Mouse (Mus musculus): ENCODE results near the gene Copb1. TPM values are rescaled to one million over a fixed set of nuclear protein-coding genes. Genes with fewer than 3 reads are reported as not detected.

Copb1 gene
- polyA plus RNA-seq, 1 experiment: 26.6 TPM

GRCm38 (mm10) chr7:114193284-114194067 lies 61.0 kb downstream of the Copb1 start:
- H3K36me3 ChIP-seq (ENCODE audit: control insufficient read depth, insufficient read depth, low read length): no peaks in the 10 kb centered on the region
- no peaks in the 10 kb centered on the region for H3K27me3 ChIP-seq (ENCODE audit: control insufficient read depth, insufficient read depth, low read length)
- no peak for TF ChIP-seq CTCF (IDR thresholded peaks at IDR 0.05; ENCODE audit: control insufficient read depth, insufficient read depth, insufficient replicate concordance, low read depth, low read length)
- TF ChIP-seq POLR2A (IDR thresholded peaks at IDR 0.05; ENCODE audit: control insufficient read depth, low read depth, low read length): no peak
- no peak overlapping the region for H3K27ac ChIP-seq (ENCODE audit: control insufficient read depth, insufficient read depth, low read depth, low read length)
- no peaks in the 10 kb centered on the region for H3K4me1 ChIP-seq (ENCODE audit: control insufficient read depth, insufficient read depth, low read length)
- H3K4me3 ChIP-seq (ENCODE audit: control insufficient read depth, low read depth, low read length): no peak overlapping the region

GRCm38 (mm10) chr7:114192581-114192980 lies 61.9 kb downstream of the Copb1 start:
- Histone ChIP-seq H3K4me1 (ENCODE audit: control insufficient read depth, insufficient read depth, low read length) (no peaks in the 10 kb centered on the region), H3K36me3 (ENCODE audit: control insufficient read depth, insufficient read depth, low read length) (no peaks in the 10 kb centered on the region), H3K4me3 (ENCODE audit: control insufficient read depth, low read depth, low read length) (no peak overlapping the region), H3K27me3 (ENCODE audit: control insufficient read depth, insufficient read depth, low read length) (no peaks in the 10 kb centered on the region), H3K27ac (ENCODE audit: control insufficient read depth, insufficient read depth, low read depth, low read length) (no peak overlapping the region)
- no peak for TF ChIP-seq POLR2A (IDR thresholded peaks at IDR 0.05; ENCODE audit: control insufficient read depth, low read depth, low read length)
- no peak for TF ChIP-seq CTCF (IDR thresholded peaks at IDR 0.05; ENCODE audit: control insufficient read depth, insufficient read depth, insufficient replicate concordance, low read depth, low read length)

GRCm38 (mm10) chr7:114183416-114183815 lies 71.1 kb downstream of the Copb1 start:
- Histone ChIP-seq H3K4me1 (ENCODE audit: control insufficient read depth, insufficient read depth, low read length) (no peaks in the 10 kb centered on the region), H3K27me3 (ENCODE audit: control insufficient read depth, insufficient read depth, low read length) (no peaks in the 10 kb centered on the region), H3K4me3 (ENCODE audit: control insufficient read depth, low read depth, low read length) (no peak overlapping the region), H3K27ac (ENCODE audit: control insufficient read depth, insufficient read depth, low read depth, low read length) (no peak overlapping the region), H3K36me3 (ENCODE audit: control insufficient read depth, insufficient read depth, low read length) (no peaks in the 10 kb centered on the region)
- TF ChIP-seq CTCF (IDR thresholded peaks at IDR 0.05; ENCODE audit: control insufficient read depth, insufficient read depth, insufficient replicate concordance, low read depth, low read length): no peak
- TF ChIP-seq POLR2A (IDR thresholded peaks at IDR 0.05; ENCODE audit: control insufficient read depth, low read depth, low read length): no peak

GRCm38 (mm10) chr7:114182708-114183107 lies 71.8 kb downstream of the Copb1 start:
- H3K4me3 ChIP-seq (ENCODE audit: control insufficient read depth, low read depth, low read length): no peak overlapping the region
- TF ChIP-seq POLR2A (IDR thresholded peaks at IDR 0.05; ENCODE audit: control insufficient read depth, low read depth, low read length) (no peak), CTCF (IDR thresholded peaks at IDR 0.05; ENCODE audit: control insufficient read depth, insufficient read depth, insufficient replicate concordance, low read depth, low read length) (no peak)
- H3K27ac ChIP-seq (ENCODE audit: control insufficient read depth, insufficient read depth, low read depth, low read length): no peak overlapping the region
- H3K27me3 ChIP-seq (ENCODE audit: control insufficient read depth, insufficient read depth, low read length): no peaks in the 10 kb centered on the region
- H3K36me3 ChIP-seq (ENCODE audit: control insufficient read depth, insufficient read depth, low read length): no peaks in the 10 kb centered on the region
- no peaks in the 10 kb centered on the region for H3K4me1 ChIP-seq (ENCODE audit: control insufficient read depth, insufficient read depth, low read length)

GRCm38 (mm10) chr7:114181391-114181790 lies 73.1 kb downstream of the Copb1 start:
- Histone ChIP-seq H3K27ac (ENCODE audit: control insufficient read depth, insufficient read depth, low read depth, low read length) (no peak overlapping the region), H3K4me1 (ENCODE audit: control insufficient read depth, insufficient read depth, low read length) (no peaks in the 10 kb centered on the region), H3K36me3 (ENCODE audit: control insufficient read depth, insufficient read depth, low read length) (no peaks in the 10 kb centered on the region), H3K27me3 (ENCODE audit: control insufficient read depth, insufficient read depth, low read length) (no peaks in the 10 kb centered on the region), H3K4me3 (ENCODE audit: control insufficient read depth, low read depth, low read length) (no peak overlapping the region)
- TF ChIP-seq CTCF (IDR thresholded peaks at IDR 0.05; ENCODE audit: control insufficient read depth, insufficient read depth, insufficient replicate concordance, low read depth, low read length) (no peak), POLR2A (IDR thresholded peaks at IDR 0.05; ENCODE audit: control insufficient read depth, low read depth, low read length) (no peak)

GRCm38 (mm10) chr7:114176588-114176987 lies 77.9 kb downstream of the Copb1 start:
- TF ChIP-seq POLR2A (IDR thresholded peaks at IDR 0.05; ENCODE audit: control insufficient read depth, low read depth, low read length) (no peak), CTCF (IDR thresholded peaks at IDR 0.05; ENCODE audit: control insufficient read depth, insufficient read depth, insufficient replicate concordance, low read depth, low read length) (no peak)
- Histone ChIP-seq H3K4me3 (ENCODE audit: control insufficient read depth, low read depth, low read length) (no peak overlapping the region), H3K36me3 (ENCODE audit: control insufficient read depth, insufficient read depth, low read length) (no peaks in the 10 kb centered on the region), H3K27ac (ENCODE audit: control insufficient read depth, insufficient read depth, low read depth, low read length) (no peak overlapping the region), H3K4me1 (ENCODE audit: control insufficient read depth, insufficient read depth, low read length) (no peaks in the 10 kb centered on the region), H3K27me3 (ENCODE audit: control insufficient read depth, insufficient read depth, low read length) (no peaks in the 10 kb centered on the region)

GRCm38 (mm10) chr7:114171354-114172097 lies 83.0 kb downstream of the Copb1 start:
- no peak for TF ChIP-seq POLR2A (IDR thresholded peaks at IDR 0.05; ENCODE audit: control insufficient read depth, low read depth, low read length)
- no peak for TF ChIP-seq CTCF (IDR thresholded peaks at IDR 0.05; ENCODE audit: control insufficient read depth, insufficient read depth, insufficient replicate concordance, low read depth, low read length)
- Histone ChIP-seq H3K4me1 (ENCODE audit: control insufficient read depth, insufficient read depth, low read length) (no peaks in the 10 kb centered on the region), H3K4me3 (ENCODE audit: control insufficient read depth, low read depth, low read length) (no peak overlapping the region), H3K27ac (ENCODE audit: control insufficient read depth, insufficient read depth, low read depth, low read length) (no peak overlapping the region), H3K27me3 (ENCODE audit: control insufficient read depth, insufficient read depth, low read length) (no peaks in the 10 kb centered on the region), H3K36me3 (ENCODE audit: control insufficient read depth, insufficient read depth, low read length) (no peaks in the 10 kb centered on the region)

All from testis, adult 2 months (tissue).